Mouse (Mus musculus) heart, adult 2 months (tissue): ENCODE results near the gene Dnajc1. TPM values are rescaled to one million over a fixed set of nuclear protein-coding genes. Genes with fewer than 3 reads are reported as not detected.
A peak's percentile ranks its signal among the peaks of the same experiment; 100 is the strongest.

Source experiments
- DNase-seq, 2 experiments: peaks; one replicate each; pipeline ENCODE4 v3.0.0; 2021
- H3K27ac ChIP-seq: fragments of 200-600 bp; 2 replicates; pipeline ENCODE4 v1.8.1; 2022
- H3K27me3 ChIP-seq: fragments of 200-500 bp; 2 replicates; pipeline ENCODE4 v1.6.1; 2012; ENCODE audit warnings: mild to moderate bottlenecking, low read length, inconsistent platforms, mixed read lengths; ENCODE audit not compliant: control insufficient read depth, insufficient read depth
- H3K36me3 ChIP-seq: fragments of 200-500 bp; 2 replicates; pipeline ENCODE4 v1.6.1; 2012; ENCODE audit warnings: low read length, inconsistent platforms; ENCODE audit not compliant: control insufficient read depth, insufficient read depth
- H3K4me1 ChIP-seq: fragments of 200-500 bp; 2 replicates; pipeline ENCODE4 v1.6.1; 2011; ENCODE audit warnings: low read length; ENCODE audit not compliant: control insufficient read depth, insufficient read depth
- H3K4me3 ChIP-seq: fragments of 200-600 bp; 2 replicates; pipeline ENCODE4 v1.8.1; 2022
- H3K79me2 ChIP-seq: fragments of 200-500 bp; replicated peaks from 2 replicates; pipeline ENCODE4 v1.6.1; 2012; ENCODE audit warnings: mild to moderate bottlenecking, inconsistent platforms, low read length, moderate library complexity, mixed read lengths; ENCODE audit not compliant: control insufficient read depth, insufficient read depth
- H3K9ac ChIP-seq: fragments of 200-500 bp; 2 replicates; pipeline ENCODE4 v1.6.1; 2012; ENCODE audit warnings: low read depth, mild to moderate bottlenecking, control low read depth, inconsistent platforms, low read length, mixed read lengths
- CTCF ChIP-seq: fragments of 200-600 bp; IDR thresholded peaks from 2 replicates; pipeline ENCODE4 v1.8.1; 2022; ENCODE audit warnings: antibody characterized with exemption, mild to moderate bottlenecking, moderate library complexity
- EP300 ChIP-seq: fragments of 200-500 bp; IDR thresholded peaks from 2 replicates; pipeline ENCODE4 v1.6.1; 2011; ENCODE audit warnings: low read depth, low read length, control low read depth; ENCODE audit not compliant: insufficient read depth
- POLR2A ChIP-seq: fragments of 200-500 bp; IDR thresholded peaks from 2 replicates; pipeline ENCODE4 v1.6.1; 2011; ENCODE audit warnings: mild to moderate bottlenecking, low read depth, low read length, control low read depth; ENCODE audit not compliant: insufficient read depth
- WGBS: fragments of 180-500 bp; shearing (Covaris S2); methylation state at CpG from one replicate; pipeline ENCODE4 v1.1.7; 2018; 5-methylcytosine and 5-hydroxymethylcytosine counted together
- intact Hi-C: fragments of 180-260 bp; cut with DNase I; formaldehyde crosslinking; loops from one replicate; pipeline ENCODE4 v1.15.1; 2025
- polyA plus RNA-seq: library from polyadenylated mRNA; depleted of rRNA; stranded (reverse); fragments of >200 nt; gene quantifications from 2 replicates; pipeline ENCODE4 v1.2.3, GENCODE M21; 2012
- total RNA-seq, 2 experiments: library from RNA; stranded (reverse); gene quantifications; 2 replicates each; pipeline ENCODE4 v1.2.3; 2021

Dnajc1 gene
- total and polyA plus RNA-seq, 3 experiments = 7.2 to 18.3 (median 15.0) TPM

DNA sequence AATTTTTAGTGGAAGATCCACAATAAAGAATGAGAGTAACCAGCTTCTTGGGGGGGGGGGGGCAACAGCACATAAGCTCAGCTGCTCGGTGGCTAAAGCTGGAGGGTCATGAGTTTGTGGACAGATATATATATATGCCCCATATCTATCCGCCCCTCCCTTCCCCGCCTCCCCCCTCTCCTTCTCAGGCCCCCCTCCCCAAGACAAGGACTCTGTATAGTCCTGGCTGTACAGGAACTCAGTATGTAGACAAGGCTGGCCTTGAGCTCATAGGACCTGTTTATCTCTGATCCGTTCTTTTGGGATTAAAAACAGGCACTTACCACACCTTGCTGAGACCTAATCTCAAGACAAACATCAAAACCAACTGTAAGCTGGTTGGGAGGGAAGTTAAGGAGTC, 182.7 kb downstream of the Dnajc1 start:
- H3K9ac ChIP-seq = no peak overlapping the region
- no peaks in the 10 kb centered on the region for H3K79me2 ChIP-seq
- H3K4me1 ChIP-seq = no peaks in the 10 kb centered on the region
- H3K27ac ChIP-seq = no peak overlapping the region
- no peak for TF ChIP-seq POLR2A
- TF ChIP-seq CTCF = no peak
- no peak for TF ChIP-seq EP300
- H3K36me3 ChIP-seq = no peaks in the 10 kb centered on the region; the same call in 1 of the 2 replicates
- no peak for DNase-seq
- intact Hi-C loops = no loop called here
- 82% methylated on average over 4 of the region's 4 CpGs for WGBS
- H3K4me3 ChIP-seq = no peak overlapping the region
- H3K27me3 ChIP-seq = no peaks in the 10 kb centered on the region

DNA sequence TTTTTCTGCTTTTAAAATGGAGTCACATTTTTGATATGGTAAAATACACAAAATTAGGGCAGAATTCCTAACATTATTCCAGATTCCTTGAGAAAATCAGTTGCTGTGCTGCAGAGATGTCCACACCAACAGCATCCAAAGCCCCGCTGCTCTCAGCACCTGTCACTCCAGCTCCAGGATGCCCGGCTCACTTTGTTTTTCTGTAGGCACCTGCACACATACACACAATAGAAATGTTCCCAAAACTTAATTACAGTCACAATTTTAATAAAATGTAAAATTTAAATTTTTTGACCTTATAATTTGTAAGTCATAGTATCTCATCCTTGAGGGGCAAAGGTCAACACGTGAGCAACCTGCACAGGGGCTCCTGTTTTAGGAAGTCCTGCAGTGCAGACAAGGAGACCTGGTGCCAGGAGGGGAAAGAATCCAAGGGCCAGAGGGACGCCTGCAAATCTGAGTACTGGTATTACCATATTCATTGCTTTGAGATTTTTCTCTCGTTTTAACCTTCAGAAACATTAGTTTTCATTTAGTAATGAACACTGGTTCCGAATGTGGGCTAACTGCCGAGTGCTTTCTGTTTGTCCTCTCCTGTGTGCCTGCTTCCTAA, 183.3 kb downstream of the Dnajc1 start:
- DNase-seq = no peak

GRCm38 (mm10) chr2:18208578-18208977, 184.1 kb downstream of the Dnajc1 start:
- DNase-seq = no peak
- H3K4me3 ChIP-seq = no peak overlapping the region
- 82% methylated on average over 6 of the region's 6 CpGs for WGBS
- intact Hi-C loops = no loop called here
- H3K4me1 ChIP-seq = no peaks in the 10 kb centered on the region
- H3K27ac ChIP-seq = no peak overlapping the region
- H3K79me2 ChIP-seq = no peaks in the 10 kb centered on the region
- no peak overlapping the region for H3K9ac ChIP-seq
- H3K36me3 ChIP-seq = peaks cover 2% of the 10 kb centered on the region; the same call in 1 of the 2 replicates
- H3K27me3 ChIP-seq = no peaks in the 10 kb centered on the region
- TF ChIP-seq EP300 = no peak
- TF ChIP-seq POLR2A = no peak
- TF ChIP-seq CTCF = no peak

More for the DNA sequence above, 183.3 kb downstream of the Dnajc1 start:
- no peaks in the 10 kb centered on the region for H3K27me3 ChIP-seq
- TF ChIP-seq POLR2A = no peak
- no peak for TF ChIP-seq CTCF
- no peak for TF ChIP-seq EP300
- 92% methylated on average over 7 of the region's 7 CpGs for WGBS
- no peak overlapping the region for H3K4me3 ChIP-seq
- intact Hi-C loops = no loop called here
- no peaks in the 10 kb centered on the region for H3K4me1 ChIP-seq
- H3K9ac ChIP-seq = no peak overlapping the region
- H3K27ac ChIP-seq = no peak overlapping the region
- H3K36me3 ChIP-seq = no peaks in the 10 kb centered on the region; the same call in 1 of the 2 replicates
- H3K79me2 ChIP-seq = no peaks in the 10 kb centered on the region

DNA sequence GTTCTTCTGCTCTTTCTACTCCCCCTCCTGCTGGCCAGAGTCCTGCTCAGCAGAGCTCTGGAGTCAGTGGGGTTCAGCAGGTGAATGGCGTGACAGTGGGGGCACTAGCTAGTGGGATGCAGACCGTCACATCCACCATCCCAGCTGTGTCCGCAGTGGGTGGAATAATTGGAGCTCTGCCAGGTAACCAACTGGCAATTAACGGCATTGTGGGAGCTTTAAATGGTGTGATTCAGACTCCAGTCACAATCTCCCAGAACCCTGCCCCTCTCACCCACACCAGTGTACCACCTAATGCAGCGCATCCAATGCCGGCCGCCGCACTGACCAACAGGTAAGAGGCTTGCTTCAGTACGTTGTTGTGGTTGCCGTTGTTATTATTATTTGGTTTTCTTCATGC, 185.8 kb downstream of the Dnajc1 start:
- DNase-seq = no peak
- TF ChIP-seq POLR2A (no peak), EP300 (no peak), CTCF (no peak)
- intact Hi-C loops = no loop called here
- H3K27me3 ChIP-seq = no peaks in the 10 kb centered on the region
- no peak overlapping the region for H3K4me3 ChIP-seq
- 77% methylated on average over 10 of the region's 10 CpGs for WGBS
- no peaks in the 10 kb centered on the region for H3K79me2 ChIP-seq
- H3K4me1 ChIP-seq = no peaks in the 10 kb centered on the region
- H3K27ac ChIP-seq = no peak overlapping the region
- no peak overlapping the region for H3K9ac ChIP-seq
- peaks cover 2% of the 10 kb centered on the region for H3K36me3 ChIP-seq

GRCm38 (mm10) chr2:18205118-18205517, 187.5 kb downstream of the Dnajc1 start:
- WGBS = 76% methylated on average over 3 of the region's 3 CpGs
- intact Hi-C loops = loop anchor here (1.0 kb wide), 1 partner anchor 178 kb away; no protein-coding TSS in a partner anchor
- Histone ChIP-seq H3K4me3 (no peak overlapping the region), H3K4me1 (no peaks in the 10 kb centered on the region), H3K27ac (no peak overlapping the region), H3K27me3 (no peaks in the 10 kb centered on the region), H3K9ac (no peak overlapping the region), H3K79me2 (no peaks in the 10 kb centered on the region), H3K36me3 (peaks cover 2% of the 10 kb centered on the region)
- DNase-seq = peak; percentile 61 to 76
- 0 out of 2 replicates have a peak, but pooled peaks have one; percentile 46 for TF ChIP-seq EP300
- TF ChIP-seq CTCF = peak; percentile 96
- TF ChIP-seq POLR2A = no peak

DNA sequence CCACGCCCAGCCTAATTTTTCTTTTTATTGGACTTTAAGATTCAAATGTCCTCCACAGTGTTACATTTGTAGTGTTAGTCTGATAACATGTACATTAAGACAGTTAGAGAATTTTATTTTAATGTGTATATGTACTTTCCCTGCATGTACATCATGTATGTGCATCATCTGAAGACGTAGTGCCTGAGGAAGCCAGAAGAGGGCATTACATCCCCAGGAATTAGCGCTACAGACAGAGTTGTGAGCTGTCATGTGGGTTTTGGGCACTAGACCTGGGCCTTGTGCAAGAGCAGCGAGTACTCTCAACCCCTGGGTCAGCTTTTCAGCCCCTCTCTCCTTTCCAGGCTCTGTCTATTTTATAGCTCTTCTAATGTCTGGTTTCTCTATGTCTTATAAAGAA, 189.7 kb downstream of the Dnajc1 start:
- Histone ChIP-seq H3K4me1 (no peaks in the 10 kb centered on the region), H3K9ac (no peak overlapping the region), H3K27me3 (no peaks in the 10 kb centered on the region), H3K4me3 (no peak overlapping the region), H3K36me3 (peaks cover 4% of the 10 kb centered on the region), H3K27ac (no peak overlapping the region), H3K79me2 (no peaks in the 10 kb centered on the region)
- WGBS = 83% methylated on average over 4 of the region's 4 CpGs
- TF ChIP-seq CTCF (peak; percentile 29), POLR2A (no peak)
- intact Hi-C loops = loop anchor here (5.0 kb wide), 1 partner anchor 351 kb away; no protein-coding TSS in a partner anchor
- DNase-seq = no peak
